Mouse (Mus musculus) midbrain, postnatal 0 days (tissue): ENCODE data around the gene Fasn. TPM values are rescaled to one million over a fixed set of nuclear protein-coding genes. Genes with fewer than 3 reads are reported as not detected.

Experiments used
- ATAC-seq: fragments of 200-750 bp; cut with Nextera tagmentation; 2 replicates; pipeline ENCODE4 v1.8.0; 2017; ENCODE audit warnings: moderate number of reproducible peaks, mild to moderate bottlenecking, moderate TSS enrichment, moderate library complexity; ENCODE audit not compliant: low FRiP score
- DNase-seq: peaks from one replicate; pipeline ENCODE4 v3.0.0-alpha.2; 2015; ENCODE audit warnings: low spot score
- H3K27ac ChIP-seq: fragments of 300-500 bp; sonication (generic); 2 replicates; pipeline ENCODE4 v1.5.1; 2014; ENCODE audit warnings: low read depth, mild to moderate bottlenecking, low read length, mixed read lengths
- H3K27me3 ChIP-seq: fragments of 300-500 bp; sonication (generic); 2 replicates; pipeline ENCODE4 v1.6.1; 2014; ENCODE audit warnings: low read length, control low read depth, mixed read lengths; ENCODE audit not compliant: insufficient read depth
- H3K36me3 ChIP-seq: fragments of 300-500 bp; sonication (generic); 2 replicates; pipeline ENCODE4 v1.6.1; 2014; ENCODE audit warnings: low read length, control low read depth, mixed read lengths; ENCODE audit not compliant: insufficient read depth
- H3K4me1 ChIP-seq: fragments of 300-500 bp; sonication (generic); 2 replicates; pipeline ENCODE4 v1.6.1; 2014; ENCODE audit warnings: mild to moderate bottlenecking, control low read depth, antibody characterized with exemption, low read length, mixed read lengths; ENCODE audit not compliant: insufficient read depth
- H3K4me2 ChIP-seq: fragments of 300-500 bp; sonication (generic); 2 replicates; pipeline ENCODE4 v1.6.1; 2014; ENCODE audit warnings: low read depth, mild to moderate bottlenecking, low read length, mixed read lengths; ENCODE audit not compliant: poor library complexity, severe bottlenecking
- H3K4me3 ChIP-seq: fragments of 300-500 bp; sonication (generic); 2 replicates; pipeline ENCODE4 v1.5.1; 2014; ENCODE audit warnings: low read depth, mild to moderate bottlenecking, low read length, moderate library complexity
- H3K9ac ChIP-seq: fragments of 300-500 bp; sonication (generic); replicated peaks from 2 replicates; pipeline ENCODE4 v1.6.1; 2014; ENCODE audit warnings: mild to moderate bottlenecking, low read length, moderate library complexity, mixed read lengths; ENCODE audit not compliant: poor library complexity, severe bottlenecking
- H3K9me3 ChIP-seq: fragments of 300-500 bp; sonication (generic); 2 replicates; pipeline ENCODE4 v1.6.1; 2016; ENCODE audit warnings: low read length, control low read depth
- CTCF ChIP-seq: IDR thresholded peaks from 2 replicates; pipeline ENCODE4 v1.5.1; 2016; ENCODE audit warnings: antibody characterized with exemption, mild to moderate bottlenecking
- WGBS: fragments of 180-500 bp; shearing (Covaris S2); extraction: QIAGEN DNeasy Blood & Tissue Kit; methylation state at CpG from one replicate; pipeline ENCODE4 v1.1.7; 2014; 5-methylcytosine and 5-hydroxymethylcytosine counted together
- polyA plus RNA-seq: library from polyadenylated mRNA; unstranded; fragments of >200 nt; fragmentation: Nextera tagmentation; extraction: Ambion mirVana; gene quantifications from 2 replicates; pipeline ENCODE4 v1.2.1, GENCODE M21; 2015
- total RNA-seq: library from RNA; depleted of rRNA; stranded (reverse); fragments of >200 nt; gene quantifications from 2 replicates; pipeline ENCODE4 v1.2.3, GENCODE M21; 2014

The Fasn gene
- total and polyA plus RNA-seq, 2 experiments from 2014 or later = 76.0 to 488 TPM

DNA sequence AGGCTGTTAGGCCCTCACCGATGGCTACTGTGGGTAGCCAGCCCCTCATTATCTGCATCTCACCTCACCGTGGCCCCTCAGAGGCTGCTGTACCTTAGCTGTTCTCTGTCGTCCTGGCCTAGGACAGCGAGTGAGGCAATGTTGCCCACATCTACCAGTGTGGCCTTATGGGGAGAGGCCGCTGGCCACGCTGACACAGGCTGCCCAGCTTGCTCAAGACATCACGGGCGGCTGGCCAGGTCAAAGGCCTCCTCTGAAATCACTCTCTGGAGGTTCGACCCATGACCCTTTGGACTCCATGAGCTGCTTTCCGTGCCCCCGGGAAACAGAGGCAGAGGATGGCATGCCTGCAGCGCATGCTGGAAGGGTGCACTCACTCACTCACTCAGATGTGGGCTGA lies 6.3 kb upstream of the Fasn start:
- Histone ChIP-seq H3K36me3 (peaks cover 5% of the 10 kb centered on the region; the same call in 1 of the 2 replicates), H3K27me3 (no peaks in the 10 kb centered on the region), H3K4me2 (no peak overlapping the region), H3K9ac (no peak overlapping the region), H3K9me3 (no peaks in the 10 kb centered on the region), H3K4me1 (no peaks in the 10 kb centered on the region), H3K4me3 (no peak overlapping the region), H3K27ac (no peak overlapping the region)
- no peak for ATAC-seq
- WGBS = 89% methylated on average over 12 of the region's 12 CpGs
- no peak for DNase-seq
- TF ChIP-seq CTCF = no peak

DNA sequence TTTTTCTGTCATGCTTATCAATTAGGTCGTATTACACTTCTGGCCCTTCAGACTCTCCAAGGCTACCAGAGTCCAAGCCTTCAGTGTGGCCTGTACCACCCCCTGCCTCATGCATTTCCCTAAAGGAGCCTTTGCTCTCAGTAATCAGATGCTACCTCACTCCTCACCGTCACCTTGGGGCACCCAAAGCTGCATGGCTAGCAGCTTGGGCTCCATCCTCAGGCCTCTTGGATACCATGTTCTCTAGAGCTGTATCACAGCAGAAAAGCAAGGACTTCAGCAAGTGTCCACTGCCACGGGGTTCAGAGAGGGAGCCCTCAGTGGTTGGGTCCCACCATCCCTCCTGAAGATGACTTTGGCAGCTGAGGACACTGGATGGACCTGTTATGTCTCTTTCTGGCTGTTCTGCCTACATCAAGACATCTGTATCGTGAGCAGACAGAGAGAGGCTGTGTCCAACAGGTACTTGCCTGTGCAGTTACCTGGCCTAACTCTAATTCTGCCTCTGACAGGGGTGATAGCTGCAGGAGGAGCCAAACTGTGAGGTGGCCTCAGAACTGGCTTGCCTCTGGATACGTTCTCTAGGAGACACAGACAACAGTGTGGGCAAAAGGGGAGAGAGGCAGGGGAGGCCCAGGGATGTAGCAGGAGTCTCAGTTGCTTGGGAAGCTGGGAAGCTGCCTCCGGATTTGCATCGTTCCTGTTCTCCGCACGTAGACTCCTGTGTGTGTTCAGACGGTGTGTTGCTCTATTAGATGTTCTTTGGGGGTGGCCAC lies 5.6 kb upstream of the Fasn start:
- ATAC-seq = no peak

DNA sequence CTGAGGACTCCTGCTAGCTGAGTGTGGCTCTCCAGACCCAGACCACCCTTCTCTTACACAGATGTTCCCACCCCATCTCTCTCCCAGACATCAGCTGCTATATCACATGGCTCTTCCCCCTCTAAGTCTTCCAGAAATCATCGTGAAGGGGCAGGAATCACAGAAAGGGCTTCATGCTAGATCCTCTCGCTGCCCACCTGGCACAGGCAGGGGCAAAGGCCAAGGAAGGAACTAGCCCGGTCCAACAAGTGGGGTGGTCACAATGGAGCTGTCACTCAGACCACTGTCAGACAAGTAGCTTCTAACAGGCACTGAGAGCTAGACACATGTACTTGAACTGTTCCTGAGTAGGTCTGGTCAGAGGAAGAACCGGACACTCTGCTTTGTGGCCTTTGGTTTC lies 4.1 kb upstream of the Fasn start:
- peaks cover 7% of the 10 kb centered on the region; the same call in 1 of the 2 replicates for H3K4me1 ChIP-seq
- no peaks in the 10 kb centered on the region for H3K27me3 ChIP-seq
- ATAC-seq (no peak), DNase-seq (no peak)
- no peaks in the 10 kb centered on the region for H3K9me3 ChIP-seq
- WGBS = 72% methylated on average over 4 of the region's 4 CpGs
- peaks cover 5% of the 10 kb centered on the region; the same call in 1 of the 2 replicates for H3K36me3 ChIP-seq
- H3K27ac ChIP-seq = no peak overlapping the region
- TF ChIP-seq CTCF = no peak
- no peak overlapping the region for H3K9ac ChIP-seq
- no peak overlapping the region for H3K4me2 ChIP-seq
- H3K4me3 ChIP-seq = no peak overlapping the region

More for the DNA sequence above, 5.6 kb upstream of the Fasn start:
- H3K27ac ChIP-seq = no peak overlapping the region
- peaks cover 5% of the 10 kb centered on the region; the same call in 1 of the 2 replicates for H3K36me3 ChIP-seq
- H3K4me1 ChIP-seq = peaks cover 7% of the 10 kb centered on the region; the same call in 1 of the 2 replicates
- 88% methylated on average over 10 of the region's 10 CpGs for WGBS
- no peak overlapping the region for H3K4me3 ChIP-seq
- no peaks in the 10 kb centered on the region for H3K27me3 ChIP-seq
- H3K9me3 ChIP-seq = no peaks in the 10 kb centered on the region
- no peak for DNase-seq
- no peak overlapping the region for H3K9ac ChIP-seq
- no peak overlapping the region for H3K4me2 ChIP-seq
- no peak for TF ChIP-seq CTCF

DNA sequence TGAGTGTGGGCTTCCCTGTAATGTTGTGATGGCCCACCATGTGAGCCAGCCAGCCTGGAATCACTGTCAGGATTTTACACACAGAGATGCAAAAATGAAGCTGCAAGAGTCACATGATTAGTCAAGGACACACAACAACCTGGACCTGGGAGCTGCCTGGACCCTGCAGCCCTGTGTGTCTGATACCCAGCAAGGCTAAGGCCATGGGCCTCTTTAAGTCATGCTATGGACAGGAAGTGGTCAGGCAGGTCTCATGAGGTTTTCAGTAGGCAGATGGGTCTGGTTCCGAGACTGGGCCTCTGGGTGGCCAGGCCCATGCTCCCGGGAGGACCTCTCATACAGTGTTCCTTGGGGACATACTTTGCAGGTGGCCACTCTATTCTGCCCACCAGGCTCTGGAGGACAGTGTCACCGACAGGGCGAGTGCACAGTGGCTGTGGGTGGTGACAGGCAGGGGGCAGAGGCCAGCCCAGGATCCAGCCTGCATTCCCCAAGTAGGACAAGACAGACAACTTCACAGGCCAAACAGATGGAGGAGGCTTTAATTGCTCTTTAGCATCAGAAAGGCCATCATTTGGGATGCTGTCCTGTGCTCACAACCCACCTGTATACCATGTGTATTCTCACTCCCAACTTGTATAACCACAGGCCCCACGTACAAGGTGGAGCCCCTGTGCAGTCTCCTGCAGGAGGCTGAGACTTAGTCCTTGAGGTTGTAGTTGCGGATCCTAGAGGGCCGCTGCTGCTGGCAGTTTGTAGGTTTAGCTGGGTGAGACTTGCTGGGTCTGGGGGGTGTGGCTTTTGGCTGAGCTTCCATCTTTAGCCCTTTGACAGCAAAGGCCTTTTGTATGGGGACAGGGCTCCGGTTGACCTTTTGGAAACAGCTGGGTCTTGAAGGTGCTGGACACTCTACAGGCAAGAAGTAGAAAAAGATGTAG lies 1.9 kb upstream of the Fasn start:
- Histone ChIP-seq H3K4me2 (no peak overlapping the region), H3K27ac (peak overlapping the region; percentile 96), H3K4me1 (peaks cover 24% of the 10 kb centered on the region), H3K9me3 (no peaks in the 10 kb centered on the region), H3K9ac (no peak overlapping the region), H3K4me3 (no peak overlapping the region), H3K36me3 (peaks cover 8% of the 10 kb centered on the region; the same call in 1 of the 2 replicates), H3K27me3 (no peaks in the 10 kb centered on the region)
- ATAC-seq (no peak), DNase-seq (no peak)
- 0 out of 2 replicates have a peak, but pooled peaks have one; percentile 1 for TF ChIP-seq CTCF
- WGBS = 83% methylated on average over 8 of the region's 8 CpGs

DNA sequence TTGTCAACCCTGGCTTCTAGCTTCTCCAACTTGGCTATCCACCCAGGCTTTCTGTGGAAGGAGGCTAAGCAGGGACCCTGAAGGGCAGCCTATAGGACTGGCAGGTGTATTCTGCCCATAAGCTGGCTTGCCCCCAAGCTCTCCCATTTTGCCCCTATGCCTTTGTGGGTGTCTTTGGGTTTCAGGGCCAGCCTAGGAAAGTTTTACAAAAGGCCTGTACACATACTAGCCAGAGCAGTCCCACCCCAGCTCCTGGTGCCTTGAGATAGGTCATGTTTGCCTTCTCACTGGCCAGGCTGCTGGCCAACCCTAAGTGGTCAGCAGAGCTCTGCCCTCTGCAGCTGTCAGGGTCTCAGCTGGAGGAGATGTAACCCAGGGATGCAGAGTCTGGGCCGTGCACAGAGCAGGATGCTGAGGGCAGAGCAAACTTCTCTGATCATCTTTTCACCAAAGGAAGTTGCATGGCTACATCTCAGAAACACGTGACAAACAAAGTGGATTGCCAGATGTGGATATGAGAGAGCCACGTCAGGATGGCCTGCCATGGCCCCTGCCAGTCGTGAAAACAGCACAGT lies 1.0 kb upstream of the Fasn start:
- Histone ChIP-seq H3K4me2 (peak overlapping the region; percentile 93), H3K9me3 (no peaks in the 10 kb centered on the region), H3K27me3 (no peaks in the 10 kb centered on the region), H3K27ac (peak overlapping the region; percentile 96), H3K4me1 (peaks cover 24% of the 10 kb centered on the region), H3K4me3 (peak overlapping the region; percentile 93), H3K36me3 (peaks cover 17% of the 10 kb centered on the region), H3K9ac (peak overlapping the region; percentile 64)
- 34% methylated on average over 4 of the region's 4 CpGs for WGBS
- ATAC-seq = no peak
- peak; percentile 28 for DNase-seq
- TF ChIP-seq CTCF = no peak
